Mouse (Mus musculus) olfactory bulb, adult 2 months (tissue): Measurements from ENCODE around the gene Lypd6. TPM values are rescaled to one million over a fixed set of nuclear protein-coding genes. Genes with fewer than 3 reads are reported as not detected.

Source experiments
- H3K27ac ChIP-seq: fragments of 200-500 bp; 2 replicates; pipeline ENCODE4 v1.5.1; 2012; ENCODE audit warnings: low read depth, low read length; ENCODE audit not compliant: insufficient read depth
- H3K4me1 ChIP-seq: fragments of 200-500 bp; 2 replicates; pipeline ENCODE4 v1.6.1; 2012; ENCODE audit warnings: low read length; ENCODE audit not compliant: control insufficient read depth, insufficient read depth
- H3K4me3 ChIP-seq: fragments of 200-500 bp; 2 replicates; pipeline ENCODE4 v1.5.1; 2012; ENCODE audit warnings: mild to moderate bottlenecking, low read depth, low read length, moderate library complexity; ENCODE audit not compliant: insufficient read depth
- CTCF ChIP-seq: fragments of 200-500 bp; IDR thresholded peaks from 2 replicates; pipeline ENCODE4 v1.5.1; 2012; ENCODE audit warnings: low read depth, mild to moderate bottlenecking, low read length, moderate library complexity; ENCODE audit not compliant: insufficient read depth
- POLR2A ChIP-seq: fragments of 200-500 bp; IDR thresholded peaks from 2 replicates; pipeline ENCODE4 v1.6.1; 2012; ENCODE audit warnings: mild to moderate bottlenecking, low read depth, low read length, moderate library complexity; ENCODE audit not compliant: insufficient read depth
- WGBS: fragments of 180-500 bp; shearing (Covaris S2); methylation state at CpG from one replicate; pipeline ENCODE4 v1.1.7; 2018; 5-methylcytosine and 5-hydroxymethylcytosine counted together
- polyA plus RNA-seq: library from polyadenylated mRNA; stranded (reverse); fragments of >200 nt; gene quantifications from 2 replicates; pipeline ENCODE4 v1.2.4, GENCODE M21; 2012; ENCODE audit warnings: low replicate concordance; ENCODE audit not compliant: missing spikeins, insufficient read depth, insufficient read length

The Lypd6 gene
- polyA plus RNA-seq, 1 experiment = not detected

GRCm38 (mm10) chr2:50179164-50179563 lies 112.9 kb downstream of the Lypd6 start:
- no peak for TF ChIP-seq POLR2A
- TF ChIP-seq CTCF = no peak
- 91% methylated on average over 5 of the region's 5 CpGs for WGBS
- Histone ChIP-seq H3K4me3 (no peak overlapping the region), H3K4me1 (no peaks in the 10 kb centered on the region), H3K27ac (no peak overlapping the region)

- WGBS = 99% methylated on average over 3 of the region's 3 CpGs
- Histone ChIP-seq H3K4me3 (no peak overlapping the region), H3K4me1 (no peaks in the 10 kb centered on the region), H3K27ac (no peak overlapping the region)
- TF ChIP-seq POLR2A (no peak), CTCF (no peak)
Measured at GRCm38 (mm10) chr2:50180423-50180822, 114.2 kb downstream of the Lypd6 start.

GRCm38 (mm10) chr2:50181332-50181731 lies 115.1 kb downstream of the Lypd6 start:
- Histone ChIP-seq H3K27ac (no peak overlapping the region), H3K4me1 (no peaks in the 10 kb centered on the region), H3K4me3 (no peak overlapping the region)
- 74% methylated on average over 3 of the region's 3 CpGs for WGBS
- no peak for TF ChIP-seq POLR2A
- TF ChIP-seq CTCF = no peak

GRCm38 (mm10) chr2:50186711-50187405 lies 120.6 kb downstream of the Lypd6 start:
- no peak overlapping the region for H3K4me3 ChIP-seq
- H3K4me1 ChIP-seq = no peaks in the 10 kb centered on the region
- TF ChIP-seq CTCF (no peak), POLR2A (no peak)
- H3K27ac ChIP-seq = no peak overlapping the region
- WGBS = 46% methylated on average over 12 of the region's 12 CpGs

- Histone ChIP-seq H3K4me3 (no peak overlapping the region), H3K4me1 (no peaks in the 10 kb centered on the region), H3K27ac (no peak overlapping the region)
- TF ChIP-seq POLR2A (no peak), CTCF (no peak)
- WGBS = 94% methylated on average over 3 of the region's 3 CpGs
Measured at GRCm38 (mm10) chr2:50188856-50189255, 122.6 kb downstream of the Lypd6 start.

GRCm38 (mm10) chr2:50196681-50197080 lies 130.5 kb downstream of the Lypd6 start:
- 24% methylated on average over 1 of the region's 1 CpGs for WGBS
- Histone ChIP-seq H3K4me1 (no peaks in the 10 kb centered on the region), H3K4me3 (no peak overlapping the region), H3K27ac (no peak overlapping the region)
- TF ChIP-seq CTCF = no peak
- no peak for TF ChIP-seq POLR2A

GRCm38 (mm10) chr2:50197801-50198200 lies 131.6 kb downstream of the Lypd6 start:
- Histone ChIP-seq H3K4me3 (no peak overlapping the region), H3K27ac (no peak overlapping the region), H3K4me1 (no peaks in the 10 kb centered on the region)
- WGBS = 89% methylated on average over 4 of the region's 4 CpGs
- no peak for TF ChIP-seq CTCF

- WGBS = 86% methylated on average over 2 of the region's 2 CpGs
Measured at GRCm38 (mm10) chr2:50200541-50200940, 134.3 kb downstream of the Lypd6 start.

GRCm38 (mm10) chr2:50220574-50220973 lies 154.3 kb downstream of the Lypd6 start:
- Histone ChIP-seq H3K27ac (no peak overlapping the region), H3K4me3 (no peak overlapping the region), H3K4me1 (no peaks in the 10 kb centered on the region)
- WGBS = 83% methylated on average over 7 of the region's 7 CpGs
- TF ChIP-seq POLR2A (no peak), CTCF (no peak)

More at GRCm38 (mm10) chr2:50200541-50200940, 134.3 kb downstream of the Lypd6 start:
- TF ChIP-seq POLR2A (no peak), CTCF (no peak)
- Histone ChIP-seq H3K4me3 (no peak overlapping the region), H3K4me1 (no peaks in the 10 kb centered on the region), H3K27ac (no peak overlapping the region)
